Mouse (Mus musculus) cerebellum, adult 11 months (tissue): ENCODE data around the gene Chmp6.

Source experiments
- DNase-seq: peaks from one replicate; pipeline ENCODE4 v3.0.0; 2022

The Chmp6 gene

GRCm38 (mm10) chr11:119965053-119965452 is 51.8 kb downstream of the Chmp6 start:
- DNase-seq: no peak

GRCm38 (mm10) chr11:119966294-119966693 is 53.1 kb downstream of the Chmp6 start:
- no peak for DNase-seq

DNA sequence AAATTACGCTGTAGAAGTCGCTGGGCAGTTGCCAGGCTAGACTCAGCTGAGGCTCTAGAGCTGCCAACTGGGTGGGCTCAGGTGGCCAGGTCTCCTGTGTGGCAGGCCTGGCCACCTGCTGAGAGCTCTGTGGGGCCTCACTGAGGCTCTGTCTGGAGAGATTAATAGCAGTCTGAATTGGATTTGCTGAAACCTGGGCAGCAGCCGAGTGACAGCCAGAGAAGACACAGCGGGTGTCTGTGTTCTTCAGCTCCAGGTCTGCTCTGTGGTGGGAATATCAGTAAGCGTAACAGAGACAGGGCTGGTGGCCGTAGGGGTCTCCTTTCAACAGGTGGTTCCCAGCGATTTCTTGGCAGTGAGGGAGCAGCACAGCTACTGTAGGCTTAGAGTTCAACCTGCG is 54.2 kb downstream of the Chmp6 start:
- DNase-seq: no peak

- DNase-seq: no peak
Observed at GRCm38 (mm10) chr11:119967892-119968291, 54.7 kb downstream of the Chmp6 start.
